Comparison of ENCODE assay signal across 18 mouse cellular contexts in the genomic region with DNA sequence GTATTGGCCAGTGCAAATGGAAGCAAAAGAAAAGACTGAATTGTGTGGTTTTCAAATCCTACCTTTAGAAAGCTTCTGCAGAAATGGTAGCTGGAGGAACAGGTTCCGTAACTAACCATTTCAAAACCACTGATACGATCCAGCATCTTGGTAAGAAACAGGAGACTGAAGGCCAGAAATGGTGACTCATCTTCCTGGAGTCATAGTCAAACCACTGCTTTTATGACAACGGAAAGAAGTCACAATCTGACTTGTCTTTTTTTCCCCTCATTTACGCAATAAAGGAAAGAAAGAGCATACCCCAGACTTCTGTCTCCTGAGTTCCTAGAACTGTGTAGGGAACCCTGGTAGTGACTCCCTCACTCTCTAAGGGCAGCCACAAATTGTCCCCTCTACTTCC.
DNase-seq lines count a peak whose midpoint lies in the region; ATAC-seq and TF ChIP-seq lines count a peak whose summit lies in the region.
"Had no signal": no experiment of that assay in that cellular context is flagged by ENCODE, and none has a peak within 500 bp of the region (broad histone marks: within the 10 kb centered on the region; RNA-seq: fewer than 3 reads in every experiment).

No protein-coding gene starts in this region.

- H3K4me3 ChIP-seq in lung, postnatal 0 days (ENCODE audit: low read depth, low read length), result no peak overlapping the region
- H3K4me3 ChIP-seq in midbrain, embryonic 15.5 days, result no peak overlapping the region
- H3K4me3 ChIP-seq: embryonic facial prominence, embryonic 12.5 days; hindbrain, embryonic 13.5 days; liver, embryonic 13.5 days; midbrain, embryonic 12.5 days; neural tube, embryonic 12.5 days had no signal

- H3K27me3 ChIP-seq in lung, postnatal 0 days (replicated peaks; ENCODE audit: insufficient read depth, low read length), result no peaks in the 10 kb centered on the region
- no peaks in the 10 kb centered on the region for H3K27me3 ChIP-seq in midbrain, embryonic 15.5 days (replicated peaks)
- H3K27me3 ChIP-seq: embryonic facial prominence, embryonic 12.5 days; hindbrain, embryonic 13.5 days; liver, embryonic 13.5 days; midbrain, embryonic 12.5 days; neural tube, embryonic 12.5 days had no signal

- no peak for TF ChIP-seq CTCF in lung, postnatal 0 days (IDR thresholded peaks at IDR 0.05)

- 73% methylated on average over 4 of the region's 4 CpGs for WGBS in lung, postnatal 0 days
- 88% methylated on average over 4 of the region's 4 CpGs for WGBS in midbrain, embryonic 15.5 days

- intact Hi-C loops in left cerebral cortex, postnatal 36 days (cut with DNase I), result no loop called here

- no peaks in the 10 kb centered on the region for H3K9me3 ChIP-seq in lung, postnatal 0 days (ENCODE audit: low read length)
- no peaks in the 10 kb centered on the region for H3K9me3 ChIP-seq in midbrain, embryonic 15.5 days
- H3K9me3 ChIP-seq: embryonic facial prominence, embryonic 12.5 days; hindbrain, embryonic 13.5 days; liver, embryonic 13.5 days; midbrain, embryonic 12.5 days; neural tube, embryonic 12.5 days had no signal

- DNase-seq in lung, postnatal 0 days (ENCODE audit: low spot score), result peak; percentile 6
- no peak for DNase-seq in lung, postnatal 25 days (ENCODE audit: low spot score)
- DNase-seq in Muller cell, postnatal 12 days (ENCODE audit: inconsistent ontology term), result peak; percentile 17
- no peak for DNase-seq in left cerebral cortex, postnatal 36 days (ENCODE audit: low spot score in 2 of 2)
- no peak for DNase-seq in adipocyte (ENCODE audit: low spot score)
- DNase-seq: adrenal gland, postnatal 25 days; cerebellum, postnatal 10 days; gastrocnemius, postnatal 36 days; kidney, postnatal 10 days; layer of hippocampus, adult 9-11 months; liver, embryonic 13.5 days had no signal

- H3K27ac ChIP-seq in lung, postnatal 0 days (ENCODE audit: low read length), result no peak overlapping the region
- no peak overlapping the region for H3K27ac ChIP-seq in midbrain, embryonic 15.5 days
- H3K27ac ChIP-seq: embryonic facial prominence, embryonic 12.5 days; hindbrain, embryonic 13.5 days; liver, embryonic 13.5 days; midbrain, embryonic 12.5 days; neural tube, embryonic 12.5 days had no signal

- no peak overlapping the region for H3K4me2 ChIP-seq in lung, postnatal 0 days (replicated peaks; ENCODE audit: low read depth, low read length)
- H3K4me2 ChIP-seq in midbrain, embryonic 15.5 days, result no peak overlapping the region
- H3K4me2 ChIP-seq: embryonic facial prominence, embryonic 12.5 days; hindbrain, embryonic 13.5 days; liver, embryonic 13.5 days; midbrain, embryonic 12.5 days; neural tube, embryonic 12.5 days had no signal

- no peaks in the 10 kb centered on the region for H3K4me1 ChIP-seq in lung, postnatal 0 days (ENCODE audit: insufficient read depth, low read depth, low read length)
- H3K4me1 ChIP-seq in midbrain, embryonic 15.5 days, result no peaks in the 10 kb centered on the region
- H3K4me1 ChIP-seq: hindbrain, embryonic 13.5 days; midbrain, embryonic 12.5 days; neural tube, embryonic 12.5 days had no signal

- ATAC-seq in lung, postnatal 0 days, result no peak
- peak; percentile 98 for ATAC-seq in granulocyte monocyte progenitor cell, adult 5-6 weeks (replicated peaks; ENCODE audit: poor library complexity, severe bottlenecking)
- no peak for ATAC-seq in midbrain, embryonic 15.5 days (replicated peaks)
- ATAC-seq: intestine, embryonic 16.5 days had no signal

- no peak overlapping the region for H3K9ac ChIP-seq in lung, postnatal 0 days (replicated peaks; ENCODE audit: low read depth)
- no peak overlapping the region for H3K9ac ChIP-seq in midbrain, embryonic 15.5 days
- H3K9ac ChIP-seq: embryonic facial prominence, embryonic 12.5 days; hindbrain, embryonic 13.5 days; liver, embryonic 13.5 days; midbrain, embryonic 12.5 days; neural tube, embryonic 12.5 days had no signal

- H3K36me3 ChIP-seq in lung, postnatal 0 days (ENCODE audit: insufficient read depth, low read length), result no peaks in the 10 kb centered on the region
- H3K36me3 ChIP-seq in midbrain, embryonic 15.5 days (replicated peaks), result no peaks in the 10 kb centered on the region

- TF ChIP-seq EP300 in lung, postnatal 0 days (IDR thresholded peaks at IDR 0.05), result no peak

Comparison
In these comparisons a context has a peak if more than half of its experiments do, and no peak if none do; other contexts are left out.
1. DNase-seq: peak in lung, postnatal 0 days (single experiment) and Muller cell, postnatal 12 days (single experiment); none in lung, postnatal 25 days (single experiment), left cerebral cortex, postnatal 36 days (0 of 2) and adipocyte (single experiment).